Mouse (Mus musculus): ENCODE data around the gene Esam. TPM values are rescaled to one million over a fixed set of nuclear protein-coding genes. Genes with fewer than 3 reads are reported as not detected.

Esam gene
- polyA plus RNA-seq, 1 experiment from 2014 or later = 96.5 TPM

DNA sequence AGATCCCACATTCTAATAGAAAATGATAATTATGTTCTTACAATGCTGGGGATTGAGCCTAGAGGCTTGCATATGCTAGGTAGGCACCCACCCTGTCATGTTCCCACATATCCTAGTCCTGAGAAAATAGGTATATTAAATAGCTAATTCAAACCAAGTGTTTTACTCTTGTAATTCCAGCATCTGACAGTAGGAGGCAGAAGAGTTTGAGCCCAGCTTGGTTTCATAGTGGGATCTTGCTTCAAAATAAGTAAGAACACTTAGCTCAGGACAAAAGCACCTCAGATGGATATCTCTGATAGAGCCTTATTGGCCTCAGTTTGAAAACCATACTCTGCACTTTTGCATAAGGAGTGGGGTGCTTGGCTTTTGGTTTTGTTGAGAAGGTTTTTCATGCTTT, 23.5 kb upstream of the Esam start:
- Histone ChIP-seq H3K36me3 (ENCODE audit: insufficient read depth, low read length) (no peaks in the 10 kb centered on the region), H3K27ac (ENCODE audit: low read length) (no peak overlapping the region), H3K27me3 (ENCODE audit: insufficient read depth, low read length) (no peaks in the 10 kb centered on the region), H3K4me1 (ENCODE audit: insufficient read depth, low read length) (peaks cover 9% of the 10 kb centered on the region; the same call in 1 of the 2 replicates), H3K9ac (replicated peaks; ENCODE audit: low read length) (no peak overlapping the region), H3K4me2 (replicated peaks; ENCODE audit: low read depth, low read length) (no peak overlapping the region), H3K4me3 (ENCODE audit: low read length) (no peak overlapping the region), H3K9me3 (ENCODE audit: low read length) (no peaks in the 10 kb centered on the region)
- no peak for ATAC-seq (ENCODE audit: low FRiP score, low TSS enrichment)

DNA sequence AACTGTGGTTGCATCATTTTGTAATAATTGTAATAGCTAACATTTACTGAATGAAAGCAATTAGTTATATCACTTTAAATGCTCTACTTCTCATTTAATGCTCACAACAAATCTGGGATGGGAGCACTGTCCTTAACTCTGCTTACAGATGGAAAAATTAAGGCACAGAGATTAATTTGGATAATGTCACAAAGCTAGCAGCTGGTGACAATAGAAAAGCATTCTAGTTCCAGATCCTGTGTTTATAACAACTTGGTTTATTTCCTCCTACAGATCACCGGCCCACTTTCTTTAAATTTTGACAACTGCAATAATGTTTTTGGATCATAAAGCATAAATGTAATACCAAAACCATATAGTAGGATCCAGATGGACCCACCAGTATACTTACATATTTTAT, 21.9 kb upstream of the Esam start:
- Histone ChIP-seq H3K9ac (replicated peaks; ENCODE audit: low read length) (no peak overlapping the region), H3K9me3 (ENCODE audit: low read length) (no peaks in the 10 kb centered on the region), H3K4me1 (ENCODE audit: insufficient read depth, low read length) (peaks cover 9% of the 10 kb centered on the region; the same call in 1 of the 2 replicates), H3K27me3 (ENCODE audit: insufficient read depth, low read length) (no peaks in the 10 kb centered on the region), H3K4me3 (ENCODE audit: low read length) (no peak overlapping the region), H3K4me2 (replicated peaks; ENCODE audit: low read depth, low read length) (no peak overlapping the region), H3K36me3 (ENCODE audit: insufficient read depth, low read length) (no peaks in the 10 kb centered on the region), H3K27ac (ENCODE audit: low read length) (no peak overlapping the region)
- WGBS = 87% methylated on average over 1 of the region's 1 CpGs
- no peak for ATAC-seq (ENCODE audit: low FRiP score, low TSS enrichment)

DNA sequence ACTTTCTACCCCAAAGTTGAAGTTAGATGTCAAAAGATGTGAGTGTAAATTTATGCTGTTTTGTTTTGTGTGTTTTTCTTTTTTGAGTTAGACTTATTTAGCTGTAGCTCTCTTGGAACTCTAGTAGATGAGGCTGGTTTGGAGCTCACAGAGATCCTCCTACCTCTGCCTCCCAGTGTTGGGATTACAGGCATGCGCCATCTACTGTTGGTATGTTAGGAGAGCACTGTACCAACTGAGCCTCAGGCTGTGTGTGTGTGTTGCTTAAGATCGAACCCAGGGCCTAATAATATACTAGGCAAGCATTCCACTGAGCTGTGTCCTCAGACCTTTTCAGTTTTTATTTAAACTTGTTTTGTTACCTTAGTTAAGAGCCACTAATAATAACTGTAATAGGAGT, 15.8 kb upstream of the Esam start:
- 97% methylated on average over 2 of the region's 2 CpGs for WGBS
- Histone ChIP-seq H3K36me3 (ENCODE audit: insufficient read depth, low read length) (no peaks in the 10 kb centered on the region), H3K4me1 (ENCODE audit: insufficient read depth, low read length) (peaks cover 25% of the 10 kb centered on the region)

DNA sequence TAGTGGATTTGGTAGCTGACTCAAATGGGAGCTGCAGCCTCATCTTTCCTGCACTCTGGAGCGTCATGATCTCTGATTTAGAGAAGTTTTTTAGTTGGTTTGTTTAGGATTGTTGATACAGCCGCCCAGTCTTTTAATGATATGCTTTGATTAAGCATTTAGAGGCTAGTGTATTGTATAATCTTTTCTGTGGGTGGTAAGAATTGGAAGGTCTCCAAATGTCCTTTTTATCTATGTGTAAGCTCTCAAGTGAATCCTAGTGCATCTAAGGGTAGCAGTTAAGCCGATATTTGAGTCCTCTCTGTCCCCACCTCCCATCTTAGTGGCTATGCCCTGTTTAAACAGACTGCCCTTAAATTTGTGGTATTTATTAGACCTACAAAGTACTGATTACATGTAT, 13.4 kb upstream of the Esam start:
- no peak overlapping the region for H3K4me3 ChIP-seq (ENCODE audit: low read length)

More for the DNA sequence above, 15.8 kb upstream of the Esam start:
- Histone ChIP-seq H3K27me3 (ENCODE audit: insufficient read depth, low read length) (no peaks in the 10 kb centered on the region), H3K4me3 (ENCODE audit: low read length) (no peak overlapping the region), H3K27ac (ENCODE audit: low read length) (no peak overlapping the region), H3K4me2 (replicated peaks; ENCODE audit: low read depth, low read length) (no peak overlapping the region), H3K9me3 (ENCODE audit: low read length) (no peaks in the 10 kb centered on the region), H3K9ac (replicated peaks; ENCODE audit: low read length) (no peak overlapping the region)
- no peak for ATAC-seq (ENCODE audit: low FRiP score, low TSS enrichment)

DNA sequence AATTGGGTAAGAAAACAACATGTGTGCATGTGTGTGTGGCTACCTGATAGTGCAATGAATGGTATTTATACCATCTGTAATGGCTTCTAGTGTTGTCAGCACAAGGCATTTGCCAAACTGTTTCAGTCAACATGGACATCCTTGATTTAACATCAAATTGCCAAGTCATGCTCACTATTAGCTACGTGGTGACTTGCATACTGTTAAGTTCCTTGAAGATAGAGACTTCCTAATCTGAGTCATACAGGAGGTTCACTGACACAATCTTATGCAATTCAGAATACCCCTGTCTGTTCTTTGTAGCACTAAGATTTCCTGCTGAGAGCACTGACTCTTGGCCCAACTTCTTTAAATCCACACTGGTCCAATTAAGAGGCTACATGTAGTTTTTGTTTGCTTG, 10.4 kb upstream of the Esam start:
- no peak for ATAC-seq (ENCODE audit: low FRiP score, low TSS enrichment)
- Histone ChIP-seq H3K27me3 (ENCODE audit: insufficient read depth, low read length) (no peaks in the 10 kb centered on the region), H3K27ac (ENCODE audit: low read length) (no peak overlapping the region), H3K4me1 (ENCODE audit: insufficient read depth, low read length) (peaks cover 15% of the 10 kb centered on the region), H3K4me3 (ENCODE audit: low read length) (no peak overlapping the region), H3K9ac (replicated peaks; ENCODE audit: low read length) (no peak overlapping the region), H3K36me3 (ENCODE audit: insufficient read depth, low read length) (peaks cover 5% of the 10 kb centered on the region; the same call in 1 of the 2 replicates), H3K9me3 (ENCODE audit: low read length) (no peaks in the 10 kb centered on the region), H3K4me2 (replicated peaks; ENCODE audit: low read depth, low read length) (no peak overlapping the region)
- 76% methylated on average over 1 of the region's 1 CpGs for WGBS

More for the DNA sequence above, 13.4 kb upstream of the Esam start:
- no peak for ATAC-seq (ENCODE audit: low FRiP score, low TSS enrichment)
- Histone ChIP-seq H3K27ac (ENCODE audit: low read length) (no peak overlapping the region), H3K9ac (replicated peaks; ENCODE audit: low read length) (no peak overlapping the region), H3K27me3 (ENCODE audit: insufficient read depth, low read length) (no peaks in the 10 kb centered on the region), H3K9me3 (ENCODE audit: low read length) (no peaks in the 10 kb centered on the region), H3K4me1 (ENCODE audit: insufficient read depth, low read length) (peaks cover 15% of the 10 kb centered on the region), H3K4me2 (replicated peaks; ENCODE audit: low read depth, low read length) (no peak overlapping the region), H3K36me3 (ENCODE audit: insufficient read depth, low read length) (0 out of 2 replicates have a peak, but pooled peaks cover 2% of the 10 kb centered on the region)
- 52% methylated on average over 3 of the region's 3 CpGs for WGBS

DNA sequence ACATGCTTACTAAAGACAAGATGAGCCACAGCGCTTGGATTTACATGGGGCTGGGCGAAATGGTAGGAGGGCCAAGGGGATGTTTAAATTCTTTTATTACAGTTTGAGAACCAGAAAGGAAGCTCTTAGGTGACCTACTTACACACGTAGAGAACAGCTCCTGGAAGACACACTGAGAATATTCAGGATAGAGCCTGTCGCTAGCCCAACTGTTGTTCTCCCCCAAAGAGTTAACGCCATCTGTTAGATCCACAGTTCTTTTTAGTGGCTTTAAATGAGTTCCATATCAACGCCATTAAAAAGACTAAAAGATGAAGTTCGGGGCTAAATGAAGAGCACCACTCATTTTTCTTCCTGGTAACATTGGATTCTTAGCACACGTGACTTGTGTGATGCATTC, 8.9 kb upstream of the Esam start:
- no peak overlapping the region for H3K9ac ChIP-seq (replicated peaks; ENCODE audit: low read length)
- H3K27ac ChIP-seq (ENCODE audit: low read length) = no peak overlapping the region
- no peak overlapping the region for H3K4me2 ChIP-seq (replicated peaks; ENCODE audit: low read depth, low read length)
- H3K36me3 ChIP-seq (ENCODE audit: insufficient read depth, low read length) = peaks cover 10% of the 10 kb centered on the region; the same call in 1 of the 2 replicates
- H3K4me3 ChIP-seq (ENCODE audit: low read length) = no peak overlapping the region
- ATAC-seq (ENCODE audit: low FRiP score, low TSS enrichment) = no peak
- no peaks in the 10 kb centered on the region for H3K9me3 ChIP-seq (ENCODE audit: low read length)
- 92% methylated on average over 8 of the region's 8 CpGs for WGBS
- H3K27me3 ChIP-seq (ENCODE audit: insufficient read depth, low read length) = no peaks in the 10 kb centered on the region
- H3K4me1 ChIP-seq (ENCODE audit: insufficient read depth, low read length) = peaks cover 7% of the 10 kb centered on the region; the same call in 1 of the 2 replicates

DNA sequence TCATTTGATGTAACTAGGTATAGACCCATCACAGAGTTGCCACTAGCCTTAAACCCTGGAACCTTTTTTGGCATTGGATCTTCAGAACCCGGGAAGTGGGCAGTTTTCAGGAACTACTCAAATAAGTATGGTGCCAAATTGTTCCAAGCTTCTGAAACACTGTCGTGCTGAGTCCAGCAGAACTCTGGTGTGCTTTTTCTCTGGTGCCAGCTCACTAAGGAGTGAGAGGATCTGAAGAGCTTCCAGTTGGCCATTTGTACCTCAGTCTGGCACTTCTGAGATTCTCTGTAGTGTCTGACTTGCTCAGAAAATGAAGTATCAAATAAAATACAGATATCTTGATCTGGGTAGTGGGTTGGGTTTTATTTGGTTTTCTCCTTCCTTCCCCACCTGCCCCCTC, 7.9 kb upstream of the Esam start:
- H3K9me3 ChIP-seq (ENCODE audit: low read length) = no peaks in the 10 kb centered on the region
- 0 out of 2 replicates have a peak, but pooled peaks cover 3% of the 10 kb centered on the region for H3K4me1 ChIP-seq (ENCODE audit: insufficient read depth, low read length)
- H3K9ac ChIP-seq (replicated peaks; ENCODE audit: low read length) = no peak overlapping the region
- ATAC-seq (ENCODE audit: low FRiP score, low TSS enrichment) = no peak
- H3K36me3 ChIP-seq (ENCODE audit: insufficient read depth, low read length) = peaks cover 10% of the 10 kb centered on the region
- H3K27ac ChIP-seq (ENCODE audit: low read length) = no peak overlapping the region
- WGBS = 89% methylated on average over 2 of the region's 2 CpGs
- no peak overlapping the region for H3K4me2 ChIP-seq (replicated peaks; ENCODE audit: low read depth, low read length)
- no peaks in the 10 kb centered on the region for H3K27me3 ChIP-seq (ENCODE audit: insufficient read depth, low read length)
- H3K4me3 ChIP-seq (ENCODE audit: low read length) = no peak overlapping the region

DNA sequence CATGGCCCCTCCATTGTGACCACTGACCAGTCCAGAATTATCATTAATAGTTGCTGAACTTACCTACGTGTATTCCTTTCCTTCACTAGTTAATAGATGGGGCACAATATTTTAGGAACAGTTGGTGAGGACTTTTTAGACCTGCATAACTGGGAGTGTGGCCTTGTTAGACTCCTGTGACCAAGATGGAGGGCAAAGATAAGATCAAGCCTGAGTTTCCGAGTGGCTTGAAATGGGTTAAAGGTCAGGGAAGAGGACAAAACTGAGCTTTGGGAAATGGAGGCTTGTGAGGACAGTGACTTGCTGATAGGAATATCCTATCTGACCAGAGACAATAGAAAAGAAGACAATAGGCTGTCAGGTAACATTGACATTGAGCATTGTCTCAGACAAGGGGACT, 2.4 kb upstream of the Esam start:
- WGBS = 87% methylated on average over 2 of the region's 2 CpGs
- no peak for ATAC-seq (ENCODE audit: low FRiP score, low TSS enrichment)
- Histone ChIP-seq H3K27ac (ENCODE audit: low read length) (no peak overlapping the region), H3K36me3 (ENCODE audit: insufficient read depth, low read length) (peaks cover 9% of the 10 kb centered on the region), H3K4me2 (replicated peaks; ENCODE audit: low read depth, low read length) (no peak overlapping the region), H3K9ac (replicated peaks; ENCODE audit: low read length) (no peak overlapping the region), H3K27me3 (ENCODE audit: insufficient read depth, low read length) (peaks cover 45% of the 10 kb centered on the region), H3K4me1 (ENCODE audit: insufficient read depth, low read length) (peaks cover 21% of the 10 kb centered on the region), H3K4me3 (ENCODE audit: low read length) (no peak overlapping the region), H3K9me3 (ENCODE audit: low read length) (no peaks in the 10 kb centered on the region)

DNA sequence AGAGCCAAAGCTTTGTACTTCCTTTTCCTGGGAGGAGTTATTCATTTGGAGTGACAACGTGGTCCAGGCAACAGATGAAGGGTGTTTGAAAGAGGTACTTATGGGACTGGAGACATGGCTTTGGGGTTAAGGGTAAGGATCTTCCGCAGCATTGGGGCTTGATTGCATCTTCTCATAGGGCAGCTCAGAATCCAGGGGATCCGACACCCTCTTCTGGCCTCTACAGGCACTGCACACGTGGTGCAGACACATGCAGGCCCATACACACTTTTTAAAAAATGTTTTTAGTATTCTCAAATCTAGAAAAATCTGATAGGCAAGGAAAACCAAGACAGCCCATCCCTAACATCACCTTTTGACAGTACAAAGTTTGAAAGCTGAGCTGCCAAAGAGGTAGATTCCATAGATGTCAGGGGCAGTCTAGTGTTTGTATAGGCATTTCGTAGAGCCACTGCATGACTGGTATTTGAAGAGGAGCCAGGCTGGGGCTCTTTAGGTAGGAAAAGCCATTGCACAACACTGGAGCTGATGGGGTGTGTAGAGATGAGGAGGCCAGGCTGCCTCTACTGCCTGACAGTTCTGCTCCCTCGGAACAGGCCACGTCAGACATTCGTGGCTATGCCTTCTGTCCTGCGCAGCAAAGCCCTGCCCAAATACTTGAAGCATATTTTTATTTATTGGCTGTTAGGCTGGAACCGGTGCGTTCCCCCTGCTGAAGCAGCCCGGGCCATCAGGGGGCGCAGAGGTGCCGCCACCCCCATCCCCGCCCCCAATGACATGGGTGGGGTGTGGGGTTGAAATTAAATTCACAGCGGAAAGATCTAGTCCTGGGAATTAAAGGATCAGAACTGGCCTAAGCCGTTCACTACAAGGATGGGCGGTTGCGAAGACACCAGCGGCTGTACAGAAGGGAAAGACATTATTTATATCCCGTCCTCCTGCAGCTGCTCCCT, 1.2 kb upstream of the Esam start:
- Histone ChIP-seq H3K4me2 (replicated peaks; ENCODE audit: low read depth, low read length) (peak overlapping the region; percentile 56), H3K4me1 (ENCODE audit: insufficient read depth, low read length) (peaks cover 32% of the 10 kb centered on the region), H3K27ac (ENCODE audit: low read length) (0 out of 2 replicates have a peak overlapping the region, but pooled peaks have one; percentile 26), H3K27me3 (ENCODE audit: insufficient read depth, low read length) (peaks cover 50% of the 10 kb centered on the region), H3K36me3 (ENCODE audit: insufficient read depth, low read length) (peaks cover 9% of the 10 kb centered on the region), H3K9me3 (ENCODE audit: low read length) (no peaks in the 10 kb centered on the region), H3K9ac (replicated peaks; ENCODE audit: low read length) (peak overlapping the region; percentile 19; the same call in 1 of the 2 replicates), H3K4me3 (ENCODE audit: low read length) (peak overlapping the region; percentile 41)
- no peak for ATAC-seq (ENCODE audit: low FRiP score, low TSS enrichment)
- WGBS = 24% methylated on average over 21 of the region's 21 CpGs
